Mouse (Mus musculus) heart, postnatal 0 days (tissue): Measurements from ENCODE around the gene Efhc2.
A peak's percentile ranks its signal among the peaks of the same experiment; 100 is the strongest.

Source experiments
- CTCF ChIP-seq: IDR thresholded peaks from 2 replicates; pipeline ENCODE4 v1.5.1; 2016; ENCODE audit warnings: antibody characterized with exemption, control low read depth, low read depth
- EP300 ChIP-seq: IDR thresholded peaks from 2 replicates; pipeline ENCODE4 v1.6.1; 2016; ENCODE audit warnings: antibody characterized with exemption, low read depth

- peak; percentile 13; the same call in 1 of the 2 replicates for TF ChIP-seq CTCF
- no peak for TF ChIP-seq EP300
These were observed 101.7 kb downstream of the Efhc2 start for GRCm38 (mm10) chrX:17217451-17217850.
